Mouse (Mus musculus) heart, adult 9 months (tissue): Measurements from ENCODE around the gene Snx17.
"Not testable (repeated sequence)": the region's sequence is repeated elsewhere in the genome, so short reads cannot be mapped to it uniquely, and the experiment has no call there.

Experiments
- DNase-seq, 2 experiments: peaks; one replicate each; pipeline ENCODE4 v3.0.0; 2022; ENCODE audit warnings: low spot score in 2 of 2

The Snx17 gene

DNA sequence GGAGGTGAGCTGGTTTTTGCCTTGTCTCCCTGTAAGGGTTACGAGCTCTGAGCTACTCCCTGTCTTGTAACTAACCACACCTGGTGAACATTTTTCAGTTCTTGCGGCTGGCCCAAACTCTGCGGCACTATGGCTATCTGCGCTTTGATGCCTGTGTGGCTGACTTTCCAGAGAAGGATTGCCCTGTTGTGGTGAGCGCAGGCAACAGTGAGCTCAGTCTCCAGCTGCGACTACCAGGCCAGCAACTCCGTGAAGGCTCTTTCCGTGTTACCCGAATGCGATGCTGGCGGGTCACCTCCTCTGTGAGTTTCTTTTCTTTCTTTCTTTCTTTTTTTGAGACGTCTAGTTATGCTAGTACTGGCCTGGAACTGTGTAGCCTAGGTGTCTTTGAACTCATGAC lies 4.0 kb downstream of the Snx17 start:
- DNase-seq = no peak

DNA sequence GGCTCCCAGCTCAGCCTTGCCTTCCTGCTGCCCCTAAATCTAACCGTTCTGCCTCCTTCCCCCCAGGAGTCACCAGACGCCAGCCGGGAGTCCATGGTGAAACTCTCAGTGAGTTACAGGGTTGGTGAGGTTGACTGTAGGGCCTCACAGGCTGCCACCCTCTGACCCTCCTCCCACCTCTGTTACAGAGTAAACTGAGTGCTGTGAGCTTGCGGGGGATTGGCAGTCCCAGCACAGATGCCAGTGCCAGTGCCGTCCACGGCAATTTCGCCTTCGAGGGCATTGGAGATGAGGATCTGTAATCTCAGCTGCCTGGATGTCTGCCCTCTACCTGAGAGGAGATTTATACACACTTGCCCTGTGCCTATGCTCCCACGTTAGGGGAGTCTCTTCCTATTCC lies 5.1 kb downstream of the Snx17 start:
- no peak for DNase-seq

DNA sequence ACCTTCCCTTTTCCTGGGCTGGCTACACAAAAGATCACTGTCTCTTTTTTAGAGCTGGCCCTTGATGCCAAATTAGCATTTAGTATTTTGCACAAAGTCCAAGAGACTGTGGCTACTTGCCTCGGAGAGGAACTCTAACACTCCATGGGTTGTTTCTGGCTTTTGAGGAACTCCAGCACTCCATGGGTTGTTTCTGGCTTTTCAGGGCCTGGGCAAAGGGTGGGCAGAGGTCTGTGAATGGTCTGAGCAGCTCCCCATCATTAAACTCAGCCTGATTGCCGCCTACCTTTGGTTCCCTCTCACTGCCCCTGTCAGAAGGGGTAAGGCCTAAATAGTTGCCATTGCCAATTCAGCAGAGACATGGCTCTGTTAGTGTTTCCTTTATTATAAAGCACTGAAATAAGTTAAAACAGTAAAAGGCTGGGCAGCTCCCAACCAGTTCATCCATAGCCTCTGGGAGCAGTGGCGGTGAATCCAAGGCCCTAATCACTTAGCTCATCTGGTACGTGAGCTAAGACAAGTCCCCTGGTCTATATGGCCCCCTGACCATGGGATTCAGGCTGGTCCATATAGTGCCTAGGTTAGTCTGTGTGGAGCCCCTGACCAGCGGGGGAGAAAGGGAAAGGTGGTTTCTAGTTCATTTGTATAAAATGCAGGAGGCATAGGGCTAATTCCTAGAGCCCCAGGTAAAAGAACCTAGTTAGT lies 5.7 kb downstream of the Snx17 start:
- DNase-seq = no peak

DNA sequence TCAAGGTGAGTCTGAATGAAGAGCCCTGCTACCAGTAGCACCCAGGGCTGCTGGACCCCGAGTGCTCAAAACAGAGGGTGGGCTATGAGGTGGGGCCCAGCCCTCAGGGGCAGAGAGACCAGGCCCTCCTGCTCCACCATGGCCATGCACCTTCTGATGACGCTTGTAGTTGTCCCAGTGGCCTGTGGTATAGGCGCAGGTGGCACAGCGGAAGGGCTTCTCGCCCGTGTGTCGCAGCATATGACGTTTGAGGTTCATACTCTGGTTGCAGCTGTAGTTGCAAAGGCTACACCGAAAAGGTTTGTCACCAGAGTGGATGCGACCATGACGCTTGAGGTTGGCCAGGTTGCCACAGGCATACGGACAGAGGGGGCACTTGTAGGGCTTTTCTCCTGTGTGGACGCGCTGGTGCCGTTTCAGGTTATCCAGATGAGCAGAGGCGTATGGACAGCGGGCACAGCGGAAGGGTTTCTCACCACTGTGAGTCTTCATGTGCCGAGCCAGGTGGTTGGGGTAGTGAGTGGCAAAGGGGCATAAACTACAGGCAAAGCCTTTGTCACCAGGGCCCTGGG lies 6.4 kb downstream of the Snx17 start:
- no peak for DNase-seq

DNA sequence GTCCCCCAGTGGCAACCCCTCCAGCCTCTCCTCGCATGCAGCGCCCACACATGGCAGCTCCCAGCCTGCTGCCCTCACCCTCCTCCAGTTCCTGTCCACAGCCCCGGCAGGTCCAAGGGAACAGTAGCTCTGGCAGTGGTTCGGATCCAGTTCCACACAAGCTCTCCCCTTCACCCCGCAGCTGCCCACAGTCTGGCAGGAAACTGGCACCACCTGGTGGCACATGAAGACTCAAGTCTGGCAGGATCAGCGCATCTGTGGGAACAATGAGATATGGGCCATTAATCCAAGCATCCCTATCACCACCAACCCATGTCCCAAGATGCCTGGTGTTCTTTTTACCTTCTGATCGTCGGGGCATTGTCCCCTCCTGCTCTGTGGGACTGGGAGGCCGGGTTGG lies 6.9 kb downstream of the Snx17 start:
- no peak for DNase-seq

DNA sequence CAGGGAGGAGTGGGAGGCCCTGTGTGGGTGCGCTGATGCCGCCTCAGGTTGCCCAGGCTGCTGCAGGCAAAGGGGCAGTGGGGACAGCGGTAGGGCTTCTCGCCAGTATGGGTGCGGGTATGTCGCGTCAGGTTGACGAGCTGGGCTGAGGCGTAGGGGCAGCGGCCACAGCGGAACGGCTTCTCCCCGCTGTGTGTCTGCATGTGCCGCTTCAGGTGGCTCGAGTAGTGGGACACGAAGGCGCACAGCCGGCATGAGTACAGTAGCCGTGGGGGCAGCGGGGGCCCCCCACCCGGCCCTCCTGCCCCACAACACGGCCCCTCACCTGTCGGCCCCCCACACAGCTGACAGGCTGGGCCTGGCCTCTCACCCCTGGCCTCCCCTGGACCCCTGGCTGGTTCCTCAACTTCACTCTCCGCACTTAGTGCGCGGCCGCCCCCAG lies 7.3 kb downstream of the Snx17 start:
- no peak for DNase-seq

DNA sequence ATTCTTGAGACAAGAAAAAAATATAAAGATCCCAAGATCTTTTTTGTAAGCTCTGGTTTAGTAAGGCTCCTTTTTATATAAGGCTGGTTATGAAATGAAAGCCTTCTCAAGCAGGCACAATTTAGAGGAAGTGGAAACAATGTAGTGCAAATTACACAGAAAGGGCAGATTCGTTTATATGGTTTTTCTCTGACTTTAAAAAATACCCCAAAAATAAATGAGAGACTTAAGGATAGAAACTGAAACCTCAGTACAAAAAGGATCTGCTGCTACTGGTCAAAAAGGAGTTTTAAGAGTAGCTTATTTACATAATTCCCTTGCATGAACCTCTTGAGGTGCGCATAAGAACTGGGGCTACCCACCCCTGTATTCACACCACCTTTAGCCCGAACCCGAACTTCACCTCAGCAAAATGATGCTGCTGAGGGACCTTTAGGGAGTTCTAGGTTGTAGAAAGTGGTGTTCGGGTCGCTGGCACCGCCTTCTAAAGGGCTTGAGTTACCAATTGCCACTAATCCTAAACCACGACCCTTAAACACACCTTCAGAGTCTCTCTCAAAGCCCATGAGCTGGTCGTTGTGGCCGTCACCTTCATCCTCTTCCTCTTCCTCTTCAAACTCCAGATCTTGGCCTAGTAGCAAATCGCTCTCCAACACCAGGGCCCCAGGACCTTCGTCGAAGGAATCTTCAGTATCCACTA lies 8.2 kb downstream of the Snx17 start:
- no peak for DNase-seq

DNA sequence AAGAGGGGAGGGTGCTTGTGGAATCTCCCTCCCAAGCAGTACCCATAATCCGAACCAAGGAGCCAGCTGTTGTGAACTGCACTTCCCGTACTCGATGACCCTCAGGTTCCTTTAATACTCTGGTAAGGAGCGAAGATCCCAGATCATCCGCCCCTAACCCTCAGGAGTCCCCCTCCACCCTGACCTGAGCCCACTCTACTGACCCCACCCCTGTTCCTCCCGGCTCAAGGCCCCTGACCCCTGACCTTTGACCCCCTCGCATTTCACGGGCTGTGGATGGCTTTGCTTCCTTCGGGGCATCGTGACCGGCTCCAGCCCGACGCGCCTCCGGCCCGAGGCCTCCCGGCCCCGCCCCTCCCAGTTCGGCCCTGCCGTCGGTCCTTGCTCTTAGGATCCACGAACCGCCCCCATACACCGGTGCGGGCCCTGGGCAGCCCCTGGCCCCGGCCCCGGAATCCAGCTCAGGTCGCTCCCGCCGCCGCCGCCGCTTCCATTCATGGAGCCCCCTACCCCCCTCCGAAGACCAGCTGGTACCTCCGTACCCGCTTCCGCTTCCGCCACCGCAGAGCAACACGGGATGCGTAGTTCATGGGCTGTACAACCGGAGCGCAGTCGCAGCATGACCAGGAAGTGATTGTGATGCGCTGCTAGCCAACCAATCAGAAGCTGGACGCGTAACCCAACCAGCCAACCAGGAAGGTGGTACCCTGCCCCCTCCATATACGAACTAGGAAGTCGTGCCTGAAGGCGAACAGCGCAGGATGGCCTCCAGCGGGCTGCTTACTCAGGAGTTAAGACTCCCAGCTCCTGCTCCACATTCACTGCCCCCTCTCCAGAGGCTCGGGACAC lies 8.9 kb downstream of the Snx17 start, which contains the start of gene Zfp513:
Gene Zfp513 (minus strand): TSS at position 562 of the 849 bp plus-strand sequence.
- peak; percentile 98 to 99 for DNase-seq

DNA sequence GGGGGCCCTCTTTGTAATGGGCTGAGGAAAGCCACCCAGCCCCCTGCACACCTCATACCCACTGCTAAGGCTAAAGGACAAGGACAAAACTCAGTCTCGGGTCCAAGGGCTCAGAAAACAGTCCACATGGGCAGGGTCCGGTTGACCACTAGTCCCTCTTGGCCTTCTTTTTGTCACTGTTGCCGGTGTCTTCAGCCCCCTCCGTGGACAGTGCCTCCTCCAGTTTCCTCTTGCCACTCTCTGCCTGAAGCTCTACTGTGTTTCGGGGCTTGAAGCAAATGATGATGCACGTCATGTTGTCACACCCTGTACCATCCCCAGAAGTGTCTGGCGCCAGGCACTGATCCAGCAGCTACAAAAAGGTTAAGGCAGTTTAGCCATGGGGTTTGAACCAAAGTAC lies 9.9 kb downstream of the Snx17 start:
- no peak for DNase-seq

DNA sequence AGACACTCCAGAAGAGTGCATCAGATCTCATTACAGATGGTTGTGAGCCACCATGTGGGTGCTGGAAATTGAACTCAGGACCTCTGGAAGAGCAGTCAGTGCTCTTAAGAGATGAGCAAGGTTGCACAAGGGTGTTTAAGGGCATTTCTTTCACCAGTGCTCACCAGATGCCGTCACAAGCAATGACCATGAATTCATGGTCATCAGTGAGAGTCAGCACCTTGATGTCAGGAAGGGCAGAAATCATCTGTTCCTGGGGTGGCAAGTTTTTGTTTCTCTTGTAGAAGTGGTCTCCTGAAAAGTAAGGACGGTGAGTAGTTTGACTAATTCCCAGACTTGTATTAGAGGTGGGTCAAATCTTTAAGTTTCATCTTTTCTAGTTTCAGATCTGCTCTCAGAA lies 10.8 kb downstream of the Snx17 start:
- DNase-seq = no peak

DNA sequence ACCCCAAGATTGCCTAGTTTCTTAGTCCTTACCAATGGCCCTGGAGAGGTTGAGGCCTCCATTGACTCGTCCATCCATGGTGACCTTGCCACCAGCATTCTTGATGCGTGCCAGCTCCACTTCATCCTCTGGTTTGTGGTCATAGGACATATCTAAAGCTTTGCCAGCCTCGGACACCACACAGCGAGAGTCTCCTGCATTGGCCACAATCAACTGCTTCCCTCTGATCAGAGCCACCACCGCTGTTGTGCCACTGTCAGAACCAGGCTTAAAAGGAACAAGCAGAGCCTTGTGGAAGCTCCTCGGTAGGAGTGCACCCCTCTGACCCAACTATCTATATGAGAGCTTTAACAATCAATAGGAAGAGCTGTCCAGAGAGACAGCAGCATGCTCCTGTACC lies 11.4 kb downstream of the Snx17 start:
- DNase-seq = no peak

DNA sequence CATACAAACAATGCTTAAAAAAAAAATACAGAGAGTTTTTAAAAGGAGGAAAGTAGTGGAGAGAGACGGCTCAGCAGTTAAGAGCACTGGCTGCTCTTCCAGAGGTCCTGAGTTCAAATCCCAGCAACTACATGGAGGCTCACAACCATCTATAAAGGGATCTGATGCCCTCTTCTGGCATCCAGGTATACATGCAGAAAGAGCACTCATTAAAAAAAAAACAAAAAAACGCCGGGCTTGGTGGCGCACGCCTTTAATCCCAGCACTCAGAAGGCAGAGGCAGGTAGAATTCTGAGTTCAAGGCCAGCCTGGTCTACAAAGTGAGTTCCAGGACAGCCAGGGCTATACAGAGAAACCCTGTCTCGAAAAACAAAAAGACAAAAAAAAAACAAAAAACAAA lies 23.5 kb downstream of the Snx17 start:
- DNase-seq = not testable (repeated sequence)

DNA sequence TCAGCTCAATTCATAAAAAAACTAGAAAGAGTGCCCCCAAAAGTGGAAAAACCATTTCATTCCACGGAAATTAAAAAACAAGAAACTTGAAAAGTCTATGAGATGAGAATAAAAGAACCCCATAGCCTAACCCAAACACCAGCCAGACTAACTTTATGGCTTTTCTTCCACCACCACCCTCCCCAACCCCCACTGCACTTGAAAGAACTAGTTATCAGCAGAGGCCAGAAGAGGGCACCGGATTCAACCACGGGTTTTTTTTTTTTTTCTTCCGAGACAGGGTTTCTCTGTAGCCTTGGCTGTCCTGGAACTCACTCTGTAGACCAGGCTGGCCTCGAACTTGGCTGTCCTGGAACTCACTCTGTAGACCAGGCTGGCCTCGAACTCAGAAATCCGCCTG lies 25.3 kb downstream of the Snx17 start:
- DNase-seq = no peak

DNA sequence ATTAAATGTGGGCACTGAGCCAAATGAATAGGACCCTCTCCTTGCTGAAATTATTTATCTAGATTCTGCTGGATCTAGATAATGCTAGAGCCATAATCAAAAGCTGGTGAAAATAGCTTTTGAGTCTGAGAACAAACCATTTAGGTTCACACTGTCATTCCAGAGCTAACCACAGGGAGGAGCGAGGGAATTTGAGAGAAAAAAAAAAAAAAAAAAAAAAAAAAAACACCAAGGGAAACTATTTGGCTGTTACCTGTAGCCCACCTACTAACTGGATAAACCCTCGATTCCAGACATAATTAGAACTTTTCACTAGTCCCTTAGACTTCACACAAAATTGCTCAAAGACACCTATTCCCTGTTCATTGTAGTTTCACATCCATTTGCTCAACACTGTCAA lies 26.0 kb downstream of the Snx17 start:
- no peak for DNase-seq

DNA sequence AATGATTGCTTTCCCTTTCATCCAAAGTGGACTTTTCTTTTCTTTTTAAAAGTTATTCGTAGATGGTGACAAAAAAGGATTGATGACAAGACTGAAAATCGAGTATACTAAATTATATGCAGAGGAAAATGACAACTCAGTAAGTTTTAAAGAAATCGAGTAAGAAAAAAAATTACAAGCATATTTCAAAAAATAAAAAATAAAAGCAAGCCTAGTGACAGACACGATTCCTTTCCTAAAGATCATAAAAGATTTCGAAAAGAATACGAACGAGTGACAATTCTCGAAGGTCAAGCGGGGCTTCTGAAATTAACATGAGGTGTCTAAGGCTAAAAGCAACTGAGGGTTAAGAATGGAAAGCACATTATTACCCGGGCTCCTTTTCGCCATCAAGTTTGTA lies 26.4 kb downstream of the Snx17 start:
- no peak for DNase-seq

DNA sequence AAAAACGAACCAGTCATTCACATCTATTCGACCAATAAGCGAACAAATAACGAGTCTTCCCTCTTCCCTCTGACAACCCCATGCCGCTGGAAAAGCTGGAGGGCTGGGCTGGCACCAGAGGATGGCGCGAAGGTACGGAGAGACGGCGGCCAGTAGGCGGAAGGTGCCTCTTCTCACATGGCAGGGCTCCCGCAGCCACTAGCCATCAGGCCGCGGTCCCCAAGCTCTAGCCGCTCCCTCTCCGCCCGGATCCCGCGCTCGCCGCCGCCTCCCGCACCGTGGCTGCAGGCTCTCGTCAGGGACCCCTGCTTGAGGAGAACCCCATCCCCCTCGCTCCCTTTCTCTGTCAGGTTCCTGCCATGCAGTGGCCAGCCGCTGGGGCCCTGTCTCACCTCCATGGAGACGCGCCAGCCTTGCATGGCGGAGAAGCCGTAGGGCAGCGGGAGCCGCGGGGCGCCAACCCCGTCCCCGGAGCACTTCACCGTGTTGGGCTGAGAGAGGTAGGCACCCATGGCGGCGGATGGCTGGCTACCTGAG lies 27.0 kb downstream of the Snx17 start:
- no peak for DNase-seq

DNA sequence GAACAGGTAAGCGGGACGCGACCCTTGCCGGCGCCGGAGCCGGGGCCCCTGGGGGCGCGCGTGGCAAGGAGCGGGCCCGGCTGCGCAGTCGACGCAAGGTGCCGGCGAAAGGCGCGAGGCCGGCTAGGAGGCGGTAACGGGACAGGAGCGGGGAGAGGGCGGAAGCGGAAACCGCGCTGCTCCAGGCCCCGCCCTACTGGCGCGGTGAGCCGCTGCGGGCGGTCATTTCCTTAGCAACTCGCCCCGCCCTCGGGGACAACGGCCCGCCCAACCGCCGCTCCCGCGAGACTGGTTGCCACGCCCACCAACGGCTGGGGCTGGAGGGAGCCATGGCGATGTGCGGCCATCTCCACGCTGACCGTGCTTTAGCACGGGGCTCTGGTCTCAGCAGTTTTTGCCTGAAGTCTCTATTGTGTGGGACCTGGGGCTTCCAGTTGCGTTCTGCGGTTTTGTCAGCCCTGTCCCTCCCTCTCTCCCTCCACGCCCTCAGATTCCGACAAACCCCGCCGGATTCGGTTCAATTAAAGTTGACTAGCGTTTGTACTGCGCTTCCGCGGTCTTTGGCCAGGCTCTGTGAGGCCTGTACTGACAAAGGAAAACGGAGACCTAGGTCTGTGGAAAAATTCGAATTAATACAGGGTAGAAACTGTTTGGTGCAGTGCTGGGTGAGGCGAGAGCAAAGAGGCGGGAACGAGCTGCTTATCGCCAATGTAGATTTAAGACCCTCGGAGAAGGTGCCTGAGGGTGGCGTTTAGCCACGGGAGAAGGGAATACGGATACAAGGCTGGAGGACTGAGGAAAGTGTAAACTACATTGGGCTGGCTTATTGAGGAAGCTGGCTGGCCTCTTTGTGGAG lies 27.6 kb downstream of the Snx17 start, which contains the start of gene Ppm1g:
Gene Ppm1g (minus strand): TSS at position 240 of the 856 bp plus-strand sequence.
- peak; percentile 97 to 98 for DNase-seq

DNA sequence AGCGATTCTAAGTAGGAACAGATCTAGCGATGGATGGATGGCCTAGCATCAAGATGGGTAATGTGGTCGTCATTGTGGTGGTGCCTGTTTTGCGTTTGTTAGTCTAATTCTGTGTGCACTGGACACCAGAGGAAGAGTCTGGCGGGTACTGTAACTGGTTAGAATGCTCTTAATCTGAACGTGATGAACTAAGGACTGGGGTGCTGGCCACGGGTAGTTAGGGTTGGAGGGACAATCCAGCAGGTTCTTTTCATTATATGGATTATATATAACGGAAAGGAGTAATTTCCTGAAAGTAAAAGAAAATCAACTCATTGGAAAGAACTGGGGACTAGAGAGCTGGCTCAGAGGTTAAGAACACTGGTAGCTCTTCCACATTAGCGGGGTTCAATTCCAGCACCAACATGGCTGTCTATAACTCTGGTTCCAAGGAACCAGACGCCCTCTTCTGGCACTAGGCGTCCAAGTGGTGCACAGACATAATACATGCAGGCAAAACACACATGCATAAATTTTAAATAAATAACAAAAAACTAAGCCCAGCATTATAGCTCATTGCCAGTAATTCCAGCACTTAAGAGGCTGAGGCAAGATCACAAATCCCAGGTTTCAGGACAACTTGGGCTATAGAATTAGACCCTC lies 28.4 kb downstream of the Snx17 start:
- no peak for DNase-seq

DNA sequence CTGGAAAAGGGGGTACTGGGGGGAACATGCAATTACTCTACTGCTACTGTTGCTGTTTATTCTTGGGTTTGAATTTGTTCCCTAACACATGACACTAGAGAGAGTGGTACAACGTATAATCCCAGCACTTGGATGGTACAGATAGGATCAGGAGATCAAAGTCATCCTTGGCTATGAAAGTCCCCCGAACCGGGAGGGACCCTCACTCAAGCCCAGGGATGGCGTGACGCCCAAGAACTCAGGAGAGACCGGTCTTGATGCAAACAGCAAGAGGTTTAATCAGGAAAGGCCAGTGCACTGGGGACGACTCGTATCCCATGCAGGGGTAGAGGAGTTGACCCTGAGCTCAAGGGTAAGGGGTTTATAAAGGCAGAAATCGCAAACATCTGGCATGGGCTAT lies 29.7 kb downstream of the Snx17 start:
- DNase-seq = no peak

DNA sequence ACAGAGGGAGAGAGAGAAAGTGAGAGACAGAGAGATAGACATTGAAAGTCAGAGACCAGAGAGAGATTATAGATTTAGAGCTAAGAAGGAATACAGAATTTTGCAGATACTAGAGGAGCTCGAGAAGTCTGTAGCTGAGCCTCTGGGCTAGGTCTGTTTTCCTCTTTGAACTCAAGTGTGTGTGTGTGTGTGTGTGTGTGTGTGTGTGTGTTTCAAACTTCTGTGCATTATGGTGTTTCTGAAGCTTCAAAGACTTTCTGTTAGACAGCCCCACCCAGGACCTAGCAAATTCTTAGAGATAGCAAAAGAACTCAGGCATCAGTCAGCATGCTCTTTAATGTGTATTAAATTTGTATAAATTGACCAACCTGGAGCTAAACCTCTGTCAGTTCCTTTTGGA lies 33.6 kb downstream of the Snx17 start:
- DNase-seq = no peak
